Mouse (Mus musculus): ENCODE results near the gene Fam149a.

Gene Fam149a

DNA sequence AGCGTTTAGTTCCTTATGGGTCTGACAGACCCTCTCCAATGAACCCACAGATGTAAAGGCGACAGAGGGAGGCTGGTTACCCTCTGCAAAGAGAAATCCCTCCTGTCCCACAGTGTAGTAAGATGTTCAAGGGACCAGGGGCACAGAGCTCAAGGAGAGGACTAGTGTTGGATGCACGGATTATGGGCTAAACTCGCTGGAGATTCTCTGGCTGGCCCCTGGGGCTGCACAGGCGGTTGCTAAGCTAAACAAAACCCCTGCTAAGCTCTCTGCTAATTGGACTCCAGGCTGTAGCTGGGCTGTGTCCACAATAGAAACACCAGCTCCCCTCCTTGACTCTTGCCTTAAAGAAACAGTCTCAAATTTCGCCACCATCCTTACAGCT is at the start of gene Fam149a:
Gene Fam149a (minus strand): TSS at position 329 of the 385 bp plus-strand sequence.
- no peak for DNase-seq

DNA sequence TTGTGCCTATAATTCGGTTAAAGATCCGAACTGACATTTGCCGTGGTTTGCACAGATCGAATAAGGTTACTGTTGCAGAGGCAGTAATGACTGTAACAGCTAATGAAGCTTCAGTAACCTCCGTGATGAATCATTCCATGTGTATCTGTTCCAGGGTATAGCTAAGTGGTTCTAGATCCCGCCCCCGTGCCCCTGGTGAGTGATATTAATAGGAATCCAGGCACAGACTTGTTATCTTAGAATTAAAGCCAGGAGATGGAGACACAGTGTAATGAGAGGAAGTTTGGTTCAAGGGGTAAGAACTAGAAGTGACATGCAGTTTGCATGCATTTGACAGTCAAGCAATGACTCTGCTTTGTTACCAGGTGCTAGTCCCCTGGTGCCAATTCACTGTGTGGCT is 38.1 kb upstream of the Fam149a start:
- no peak for DNase-seq

DNA sequence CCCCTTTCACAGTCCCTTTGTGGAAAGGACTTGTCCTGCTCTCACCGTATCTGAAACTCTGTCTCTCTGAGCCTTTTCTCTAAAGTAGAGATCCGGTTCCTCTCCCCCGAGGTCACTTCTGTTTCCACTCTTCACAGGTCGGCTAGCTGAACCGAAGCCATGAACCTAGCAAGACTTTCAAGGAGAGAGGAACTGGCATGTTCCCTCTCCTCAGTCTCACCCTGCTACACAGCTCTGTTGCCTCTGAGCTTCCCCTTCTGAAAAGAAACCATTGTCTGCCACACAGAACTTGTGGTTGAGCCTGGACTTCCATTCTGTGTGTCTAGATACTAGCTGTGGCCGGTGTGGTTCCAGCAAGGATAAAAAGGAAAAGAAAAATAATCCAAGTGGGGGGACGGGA is 32.9 kb upstream of the Fam149a start:
- peak in 1 of 2 experiments; percentile 4 for DNase-seq

DNA sequence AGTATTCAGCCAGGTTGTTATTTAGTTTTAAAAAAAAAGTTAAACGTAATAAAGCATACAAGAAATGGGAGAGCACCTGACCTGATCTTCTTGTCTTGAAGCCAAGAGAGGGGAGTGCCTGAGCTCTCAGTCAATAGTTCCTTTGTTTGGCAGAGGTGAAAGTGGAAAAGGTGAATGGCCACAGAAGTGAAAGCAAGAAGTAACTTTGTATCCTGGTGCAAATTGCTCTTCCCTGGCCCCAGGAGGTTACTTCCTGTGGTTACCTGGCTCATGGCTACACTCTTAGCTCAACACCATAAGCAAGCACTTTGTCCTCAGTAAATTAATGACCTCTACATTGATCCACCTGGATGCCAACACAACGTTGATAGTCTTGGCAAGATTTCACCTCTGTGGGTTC is 28.8 kb upstream of the Fam149a start, which contains the start of gene Tlr3:
Gene Tlr3 (minus strand): TSS at position 199 of the 400 bp plus-strand sequence.
- DNase-seq, result peak in 1 of 2 experiments; percentile 5

GRCm38 (mm10) chr8:45410146-45410880 is 28.2 kb upstream of the Fam149a start:
- peak; percentile 77 to 83 for DNase-seq

- no peak for DNase-seq
Observed at GRCm38 (mm10) chr8:45409702-45410101, 27.6 kb upstream of the Fam149a start.

DNA sequence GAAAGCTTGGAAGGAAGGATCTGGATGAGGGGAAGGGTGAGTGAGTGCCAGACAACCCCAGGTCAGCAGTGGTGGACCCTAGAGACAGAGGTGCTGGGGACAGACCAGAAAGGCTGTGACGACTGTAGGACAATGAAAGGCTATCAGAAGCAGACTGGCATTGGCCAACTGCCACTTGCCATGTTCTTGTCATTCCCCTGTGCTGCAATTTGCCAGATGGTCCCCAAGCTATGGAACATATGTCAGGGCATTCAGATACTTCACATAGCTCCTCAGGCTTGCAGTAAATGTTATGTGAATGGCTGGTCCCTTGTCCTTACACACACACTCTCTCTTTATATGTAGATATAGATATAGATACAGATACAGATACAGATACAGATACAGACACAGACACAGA is 1.2 kb upstream of the Fam149a start:
- no peak for DNase-seq

DNA sequence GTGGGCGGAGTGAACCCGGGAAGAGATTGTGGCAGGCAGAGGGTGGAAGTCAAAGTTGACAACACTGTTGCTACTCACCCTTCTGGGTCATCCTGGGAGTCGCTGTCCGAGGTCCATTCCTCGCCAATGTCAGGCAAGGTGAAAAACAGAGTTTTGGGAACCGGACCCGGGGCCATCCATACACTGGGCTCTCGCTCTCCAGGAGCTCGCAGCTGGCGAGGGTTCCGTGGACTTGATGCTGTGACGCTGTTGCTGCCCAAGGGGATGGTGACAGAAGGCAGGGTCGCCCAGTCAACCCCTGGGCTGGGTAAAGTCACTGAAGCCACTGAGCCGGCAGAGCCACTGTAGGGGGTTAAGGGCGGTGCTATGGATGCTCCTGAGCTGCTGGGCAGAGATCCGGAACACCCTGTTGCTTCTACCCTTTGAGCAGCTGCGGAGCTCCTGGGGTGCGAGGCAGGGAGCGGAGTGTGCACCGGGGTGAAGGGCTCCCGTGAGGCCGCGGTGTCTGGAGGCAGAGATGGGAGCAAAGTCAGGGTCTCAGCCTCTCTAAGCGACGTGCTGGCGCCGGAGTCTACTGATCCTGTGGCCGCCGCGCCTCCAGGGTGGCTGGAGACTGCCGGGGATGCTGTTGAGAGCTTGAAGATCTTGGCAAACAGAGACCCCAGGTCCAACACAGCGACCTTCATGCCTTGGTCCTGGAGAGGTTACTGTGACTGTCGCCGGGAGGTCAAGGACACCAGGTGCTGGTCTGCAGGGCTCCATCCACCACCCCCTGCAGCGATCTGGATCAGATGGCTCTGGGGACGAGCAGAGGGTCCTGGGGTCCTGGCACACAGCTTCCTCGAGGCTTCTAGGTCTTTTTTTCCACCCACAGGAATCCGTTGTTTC is 772 bp downstream of the Fam149a start:
- no peak for DNase-seq

DNA sequence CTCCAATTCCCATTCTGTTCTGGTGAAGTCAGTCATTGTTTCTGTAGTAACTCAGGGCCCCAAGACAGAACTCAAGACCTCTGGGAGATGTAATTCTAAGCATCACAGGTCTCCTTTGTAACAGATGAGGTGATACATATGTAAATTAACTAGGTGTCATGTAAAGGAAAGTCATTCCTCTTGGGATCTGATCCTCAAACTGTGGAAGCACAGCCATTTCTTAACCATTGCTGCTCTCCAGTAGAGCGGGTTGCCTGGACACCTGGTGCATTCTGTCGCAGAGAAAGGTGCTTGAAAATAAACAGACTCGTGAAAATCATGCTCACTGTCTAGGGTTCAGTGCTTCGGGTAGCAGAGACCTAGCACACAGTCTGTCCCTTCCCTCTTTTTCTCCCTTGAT is 1.5 kb downstream of the Fam149a start:
- no peak for DNase-seq

DNA sequence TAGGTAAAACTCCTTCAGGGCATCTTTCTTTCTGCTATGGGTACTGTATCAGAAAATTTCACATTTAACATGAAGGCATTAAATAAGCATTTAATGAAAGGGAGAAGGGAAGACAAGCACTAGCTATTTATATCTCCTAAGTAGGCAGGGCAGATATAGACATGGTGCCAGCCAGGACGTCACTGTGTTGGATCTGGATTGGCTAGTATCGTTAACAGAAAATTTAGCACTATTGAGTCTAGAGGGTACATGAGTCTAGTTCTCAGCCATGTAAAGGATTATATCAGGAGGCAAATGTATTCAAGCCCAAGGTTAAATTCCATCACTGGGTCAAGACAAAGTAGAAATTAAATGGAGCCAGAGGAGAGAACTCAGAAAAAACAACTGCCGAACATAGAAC is 8.0 kb downstream of the Fam149a start:
- no peak for DNase-seq

- no peak for DNase-seq
Observed at GRCm38 (mm10) chr8:45367154-45367553, 14.9 kb downstream of the Fam149a start.

DNA sequence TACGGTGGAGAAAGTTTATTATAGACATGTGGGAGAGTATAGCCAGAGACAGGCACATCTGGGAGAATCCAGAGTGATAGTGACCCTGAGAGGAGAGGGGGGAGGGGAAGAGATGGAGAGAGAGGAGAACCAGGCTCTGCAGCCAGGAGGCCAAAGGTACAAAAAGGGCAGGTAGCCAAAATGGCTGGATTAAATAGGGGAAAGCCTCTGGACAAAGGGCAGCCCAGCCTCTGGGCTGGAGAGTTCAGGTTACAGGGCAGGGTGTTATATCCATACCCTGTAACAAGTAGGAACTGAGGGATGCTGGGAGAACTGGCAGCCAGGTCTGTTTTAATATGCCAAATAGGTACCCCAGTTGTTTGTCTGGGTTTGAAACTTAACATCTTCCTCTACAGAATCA is 18.9 kb downstream of the Fam149a start:
- no peak for DNase-seq

DNA sequence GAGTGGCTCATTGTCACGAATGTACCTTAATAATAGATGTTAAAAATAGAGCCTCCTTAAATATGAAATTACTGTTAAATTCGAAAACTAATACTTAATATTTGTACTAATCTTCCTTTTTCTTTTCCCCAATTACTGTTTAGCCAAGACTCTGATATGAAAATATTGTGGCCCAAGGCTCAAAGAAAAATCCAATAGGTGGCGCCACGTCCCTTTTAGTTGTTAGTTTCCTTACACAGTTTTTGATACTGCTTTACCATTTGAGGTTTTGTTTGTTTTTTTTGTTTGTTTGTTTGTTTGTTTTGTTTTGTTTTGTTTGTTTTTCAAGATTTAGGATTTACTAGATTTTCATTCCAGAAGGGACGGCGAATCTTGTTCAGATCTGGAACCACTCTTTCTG is 19.8 kb downstream of the Fam149a start:
- no peak for DNase-seq

DNA sequence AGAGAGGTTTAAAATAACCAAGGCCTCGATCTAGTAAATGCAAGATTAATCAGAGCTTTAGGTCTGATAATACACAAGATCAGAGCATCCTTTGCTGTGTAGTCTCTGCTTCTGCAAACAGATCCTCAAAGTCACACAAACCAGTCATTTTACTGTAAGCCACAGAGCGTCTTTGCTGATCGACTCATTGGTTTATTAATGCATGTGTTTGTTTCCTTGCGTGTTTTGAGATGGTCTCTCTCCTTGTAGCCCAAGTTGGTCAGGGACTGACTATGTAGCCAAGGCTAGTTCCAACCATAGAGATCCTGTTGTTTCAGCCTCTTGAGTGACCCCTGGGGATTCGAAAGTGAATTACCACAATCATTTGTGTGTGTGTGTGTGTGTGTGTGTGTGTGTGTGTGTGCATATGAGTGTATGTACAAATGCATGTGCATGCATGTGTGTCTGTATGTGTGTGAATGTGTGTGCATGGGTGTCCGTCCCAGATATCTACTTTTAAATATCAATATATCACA is 22.9 kb downstream of the Fam149a start:
- no peak for DNase-seq

DNA sequence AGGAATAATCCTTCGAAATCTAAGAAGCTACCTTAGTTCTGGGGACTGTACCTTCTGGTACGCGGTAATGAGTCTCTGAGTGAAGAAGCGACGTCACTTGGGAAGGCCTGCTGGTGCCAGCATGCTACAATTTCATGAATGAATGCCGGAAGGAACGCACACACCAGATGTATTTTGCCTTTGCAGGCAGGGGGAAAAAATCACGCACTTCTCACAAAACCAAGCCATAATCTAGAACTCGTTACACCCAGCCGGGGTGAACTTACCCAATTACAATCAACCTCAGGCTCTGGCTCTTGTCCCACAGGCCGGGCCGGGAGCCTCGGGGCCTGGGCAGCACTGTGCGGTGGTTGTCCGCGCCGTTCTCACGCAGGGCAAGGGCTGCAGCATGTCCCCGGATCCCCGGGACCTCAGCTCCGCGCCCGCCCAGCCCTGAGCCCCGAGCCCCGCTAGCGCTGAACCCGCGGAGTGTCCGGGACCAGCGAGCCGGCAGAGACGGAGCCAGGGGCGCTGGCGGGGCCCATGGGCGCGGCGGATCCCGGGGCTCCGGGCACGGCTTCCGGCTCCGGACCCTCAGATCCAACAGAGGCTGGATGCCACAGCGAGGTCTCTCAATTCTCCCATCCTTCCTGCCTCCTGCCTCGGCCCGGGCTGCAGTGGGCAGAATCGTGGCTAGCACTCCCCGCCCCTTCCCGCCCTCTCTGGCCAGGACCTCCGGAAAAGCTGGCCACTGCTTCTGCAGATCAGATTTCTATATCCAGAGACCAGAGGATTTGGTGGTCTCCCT is 23.8 kb downstream of the Fam149a start:
- DNase-seq, result peak; percentile 45 to 62

DNA sequence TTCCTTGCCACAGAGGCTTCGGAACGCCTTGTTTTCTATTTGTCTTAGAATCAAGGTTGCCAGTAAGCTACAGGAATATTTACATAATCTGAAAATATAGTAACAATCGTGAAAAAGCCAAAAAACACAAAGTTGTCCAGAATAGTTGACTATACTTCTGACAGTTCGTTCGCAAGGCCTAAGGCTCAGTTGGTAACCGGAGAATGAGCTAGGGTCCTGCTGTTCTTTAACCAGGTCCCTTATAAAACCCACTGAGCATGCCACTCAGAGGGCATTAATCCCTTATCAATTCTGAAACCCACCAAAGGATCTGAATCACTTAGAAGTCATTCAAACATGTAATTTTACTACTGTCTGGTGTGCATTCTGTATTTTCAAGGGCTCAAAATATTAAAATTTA is 26.3 kb downstream of the Fam149a start:
- DNase-seq, result no peak

DNA sequence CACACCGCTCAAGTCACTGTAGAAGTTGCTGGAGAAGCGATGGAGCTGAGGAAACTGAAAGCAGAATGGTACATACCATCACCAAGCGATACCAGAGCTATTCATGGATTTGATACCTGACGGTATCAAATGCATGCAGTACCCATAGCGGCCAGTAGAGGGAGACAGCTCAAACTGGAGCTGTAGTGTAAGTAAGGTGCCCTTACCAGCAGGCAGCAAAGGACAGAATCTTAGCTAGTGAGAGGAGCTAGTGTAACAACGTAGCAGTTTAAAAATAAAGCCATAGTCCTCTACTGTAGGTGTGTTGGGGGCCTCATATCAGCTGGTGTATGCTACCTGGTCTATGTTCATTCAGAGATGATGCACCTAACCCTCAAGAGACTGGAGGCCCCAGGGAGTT is 37.1 kb downstream of the Fam149a start:
- peak; percentile 26 to 66 for DNase-seq

DNA sequence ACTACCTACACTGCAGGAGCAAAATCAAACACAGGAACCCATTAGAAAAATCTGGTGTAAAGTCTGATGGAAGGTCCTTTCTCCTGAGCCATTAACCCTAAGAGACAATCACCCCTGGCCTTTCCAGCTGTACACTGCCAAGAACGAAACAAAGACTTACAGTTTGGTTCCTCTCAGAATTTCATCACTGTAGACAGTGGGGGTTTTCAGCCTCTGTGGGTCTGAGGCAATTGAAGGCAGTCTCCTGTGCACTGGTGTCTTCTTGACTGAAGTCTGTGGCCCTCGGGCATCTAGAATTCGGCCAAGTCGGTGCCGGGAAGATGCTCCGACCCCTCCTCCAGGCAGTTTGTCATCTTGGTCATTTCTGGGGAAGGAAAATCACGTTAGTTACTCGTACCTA is 37.8 kb downstream of the Fam149a start:
- DNase-seq, result no peak

DNA sequence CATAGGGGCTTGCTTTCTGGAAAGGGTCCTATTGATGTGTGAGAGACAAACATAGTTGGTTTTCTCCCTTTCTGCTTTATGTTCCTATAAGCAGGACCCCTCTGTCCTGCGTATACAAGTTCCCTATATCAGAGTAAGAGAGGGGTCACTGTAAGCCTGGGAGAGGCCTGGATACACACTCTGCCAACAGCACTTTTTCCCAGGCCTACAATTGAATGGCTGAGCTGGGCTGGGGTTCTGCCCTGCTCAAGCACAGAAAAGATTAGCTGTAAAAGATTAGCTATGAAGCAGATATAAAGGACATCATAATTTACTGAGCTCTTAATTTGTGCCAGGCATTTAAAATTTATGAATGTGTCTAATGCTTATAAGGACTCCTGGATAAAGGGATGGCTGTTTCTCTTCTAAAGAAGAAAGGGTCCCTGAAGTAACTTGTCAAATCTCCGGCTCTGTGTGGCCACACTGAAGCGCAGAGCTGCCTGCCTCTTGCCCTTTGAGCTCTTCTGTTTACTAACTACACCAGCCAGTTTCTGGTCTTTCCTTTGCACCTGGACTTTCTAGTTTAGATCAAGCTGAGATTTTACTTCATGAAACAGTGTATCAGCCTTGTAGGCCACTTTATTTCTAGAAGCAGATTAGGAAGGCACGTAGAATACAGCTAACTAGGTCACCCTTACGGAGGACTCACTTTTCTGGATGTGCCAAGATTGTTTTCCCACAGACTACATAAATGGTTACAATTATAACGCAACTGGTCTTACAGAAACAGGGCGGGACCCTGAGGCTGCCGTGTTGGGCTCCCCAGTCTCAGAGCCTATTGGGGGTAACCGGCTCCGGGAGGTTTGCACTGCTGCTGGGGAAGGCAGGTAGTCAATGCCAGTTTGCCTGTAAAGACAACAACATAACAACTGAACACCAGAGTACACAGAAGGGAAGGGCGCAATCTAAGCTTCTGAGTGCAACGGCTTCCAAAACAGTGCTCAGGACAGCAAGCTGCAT is 40.2 kb downstream of the Fam149a start:
- DNase-seq, result no peak

- DNase-seq, result peak; percentile 31 to 40
Observed at GRCm38 (mm10) chr8:45333493-45333892, 48.6 kb downstream of the Fam149a start.

DNA sequence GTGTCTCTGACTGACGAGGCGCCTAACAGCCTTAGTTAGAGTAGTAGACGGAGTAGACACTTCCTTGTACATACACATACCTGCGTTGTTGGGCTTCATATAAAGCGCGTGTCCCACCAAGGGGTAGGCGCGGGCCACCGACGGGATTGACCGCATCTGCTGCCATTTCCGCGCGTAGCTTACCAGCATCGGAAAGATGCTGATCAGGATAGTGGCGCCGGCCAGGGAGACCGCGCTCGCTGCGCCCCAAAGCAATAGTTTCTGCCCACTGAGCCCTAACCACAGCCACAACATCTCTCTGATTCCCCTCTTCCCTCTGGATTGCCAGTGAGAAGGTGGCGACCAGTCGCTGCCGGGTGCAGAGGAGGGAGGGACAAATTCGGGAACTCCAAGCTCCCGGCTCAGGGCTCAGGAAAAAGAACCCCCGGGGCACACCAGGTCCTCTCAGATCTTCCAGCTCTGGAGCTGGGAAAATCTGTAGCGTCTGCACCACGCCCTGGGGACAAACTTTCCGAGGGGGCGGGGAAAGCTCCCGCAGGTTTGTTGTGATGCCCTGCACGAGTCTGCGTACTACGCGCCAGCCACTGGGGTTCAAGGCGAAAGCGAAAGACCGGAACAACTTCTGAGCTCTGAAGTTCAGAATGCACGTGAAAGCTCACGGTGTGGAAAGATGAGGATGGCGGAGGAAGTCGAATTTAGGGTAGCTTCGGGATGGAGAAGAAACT is 49.2 kb downstream of the Fam149a start, which contains the start of gene Cyp4v3:
Gene Cyp4v3 (minus strand): TSS at position 532 of the 725 bp plus-strand sequence.
- peak; percentile 80 to 81 for DNase-seq
